Mouse (Mus musculus): ENCODE measurements around the gene Ralgapa2. TPM values are rescaled to one million over a fixed set of nuclear protein-coding genes. Genes with fewer than 3 reads are reported as not detected.

Gene Ralgapa2
- polyA plus RNA-seq, 1 experiment from 2014 or later = 4.5 TPM

- H3K27me3 ChIP-seq (ENCODE audit: control insufficient read depth, insufficient read depth, low read depth, low read length) = no peaks in the 10 kb centered on the region
- peaks cover 2% of the 10 kb centered on the region for H3K4me1 ChIP-seq (ENCODE audit: control insufficient read depth, low read depth, low read length)
- peak; percentile 35; the same call in 1 of the 2 replicates for ATAC-seq (ENCODE audit: low read depth)
- H3K4me3 ChIP-seq (ENCODE audit: low read depth, low read length) = no peak overlapping the region
- no peak overlapping the region for H3K4me2 ChIP-seq (ENCODE audit: low read depth, low read length)
- H3K27ac ChIP-seq (ENCODE audit: low read length) = no peak overlapping the region
- H3K9me3 ChIP-seq (replicated peaks; ENCODE audit: control insufficient read depth, low read length) = no peaks in the 10 kb centered on the region
- H3K9ac ChIP-seq (ENCODE audit: low read depth, low read length) = no peak overlapping the region
- H3K36me3 ChIP-seq (ENCODE audit: control insufficient read depth, insufficient read depth) = no peaks in the 10 kb centered on the region
- 22% methylated on average over 8 of the region's 8 CpGs for WGBS (ENCODE audit: insufficient replicate concordance)
Observed at GRCm38 (mm10) chr2:146533118-146533949, 21.2 kb upstream of the Ralgapa2 start.

- Histone ChIP-seq H3K4me3 (ENCODE audit: low read depth, low read length) (no peak overlapping the region), H3K27ac (ENCODE audit: low read length) (no peak overlapping the region), H3K4me1 (ENCODE audit: control insufficient read depth, low read depth, low read length) (peaks cover 2% of the 10 kb centered on the region), H3K36me3 (ENCODE audit: control insufficient read depth, insufficient read depth) (no peaks in the 10 kb centered on the region), H3K4me2 (ENCODE audit: low read depth, low read length) (no peak overlapping the region), H3K9me3 (replicated peaks; ENCODE audit: control insufficient read depth, low read length) (no peaks in the 10 kb centered on the region), H3K27me3 (ENCODE audit: control insufficient read depth, insufficient read depth, low read depth, low read length) (no peaks in the 10 kb centered on the region), H3K9ac (ENCODE audit: low read depth, low read length) (no peak overlapping the region)
- no peak for ATAC-seq (ENCODE audit: low read depth)
- 66% methylated on average over 3 of the region's 3 CpGs for WGBS (ENCODE audit: insufficient replicate concordance)
Observed at GRCm38 (mm10) chr2:146532493-146532892, 20.3 kb upstream of the Ralgapa2 start.

GRCm38 (mm10) chr2:146525483-146525882 lies 13.3 kb upstream of the Ralgapa2 start:
- 8% methylated on average over 2 of the region's 2 CpGs for WGBS (ENCODE audit: insufficient replicate concordance)
- Histone ChIP-seq H3K36me3 (ENCODE audit: control insufficient read depth, insufficient read depth) (no peaks in the 10 kb centered on the region), H3K4me3 (ENCODE audit: low read depth, low read length) (no peak overlapping the region), H3K27ac (ENCODE audit: low read length) (no peak overlapping the region), H3K27me3 (ENCODE audit: control insufficient read depth, insufficient read depth, low read depth, low read length) (no peaks in the 10 kb centered on the region), H3K4me1 (ENCODE audit: control insufficient read depth, low read depth, low read length) (no peaks in the 10 kb centered on the region), H3K4me2 (ENCODE audit: low read depth, low read length) (no peak overlapping the region), H3K9ac (ENCODE audit: low read depth, low read length) (no peak overlapping the region), H3K9me3 (replicated peaks; ENCODE audit: control insufficient read depth, low read length) (no peaks in the 10 kb centered on the region)
- ATAC-seq (ENCODE audit: low read depth) = no peak

- Histone ChIP-seq H3K36me3 (ENCODE audit: control insufficient read depth, insufficient read depth) (no peaks in the 10 kb centered on the region), H3K27ac (ENCODE audit: low read length) (0 out of 2 replicates have a peak overlapping the region, but pooled peaks have one; percentile 2), H3K4me1 (ENCODE audit: control insufficient read depth, low read depth, low read length) (no peaks in the 10 kb centered on the region), H3K4me3 (ENCODE audit: low read depth, low read length) (no peak overlapping the region), H3K9ac (ENCODE audit: low read depth, low read length) (no peak overlapping the region), H3K27me3 (ENCODE audit: control insufficient read depth, insufficient read depth, low read depth, low read length) (no peaks in the 10 kb centered on the region), H3K9me3 (replicated peaks; ENCODE audit: control insufficient read depth, low read length) (no peaks in the 10 kb centered on the region), H3K4me2 (ENCODE audit: low read depth, low read length) (no peak overlapping the region)
- WGBS (ENCODE audit: insufficient replicate concordance) = 53% methylated on average over 4 of the region's 4 CpGs
- peak; percentile 89 for ATAC-seq (ENCODE audit: low read depth)
Observed at GRCm38 (mm10) chr2:146524685-146525415, 12.7 kb upstream of the Ralgapa2 start.

- Histone ChIP-seq H3K27me3 (ENCODE audit: control insufficient read depth, insufficient read depth, low read depth, low read length) (no peaks in the 10 kb centered on the region), H3K36me3 (ENCODE audit: control insufficient read depth, insufficient read depth) (no peaks in the 10 kb centered on the region), H3K4me3 (ENCODE audit: low read depth, low read length) (no peak overlapping the region), H3K9me3 (replicated peaks; ENCODE audit: control insufficient read depth, low read length) (no peaks in the 10 kb centered on the region), H3K4me2 (ENCODE audit: low read depth, low read length) (no peak overlapping the region), H3K9ac (ENCODE audit: low read depth, low read length) (no peak overlapping the region), H3K4me1 (ENCODE audit: control insufficient read depth, low read depth, low read length) (peaks cover 5% of the 10 kb centered on the region), H3K27ac (ENCODE audit: low read length) (no peak overlapping the region)
- WGBS (ENCODE audit: insufficient replicate concordance) = 53% methylated on average over 2 of the region's 2 CpGs
- ATAC-seq (ENCODE audit: low read depth) = no peak
Observed at GRCm38 (mm10) chr2:146516894-146517293, 4.8 kb upstream of the Ralgapa2 start.

- Histone ChIP-seq H3K27me3 (ENCODE audit: control insufficient read depth, insufficient read depth, low read depth, low read length) (no peaks in the 10 kb centered on the region), H3K4me2 (ENCODE audit: low read depth, low read length) (no peak overlapping the region), H3K4me1 (ENCODE audit: control insufficient read depth, low read depth, low read length) (peaks cover 13% of the 10 kb centered on the region), H3K9me3 (replicated peaks; ENCODE audit: control insufficient read depth, low read length) (no peaks in the 10 kb centered on the region), H3K27ac (ENCODE audit: low read length) (no peak overlapping the region), H3K9ac (ENCODE audit: low read depth, low read length) (no peak overlapping the region), H3K36me3 (ENCODE audit: control insufficient read depth, insufficient read depth) (no peaks in the 10 kb centered on the region), H3K4me3 (ENCODE audit: low read depth, low read length) (no peak overlapping the region)
- no peak for ATAC-seq (ENCODE audit: low read depth)
- WGBS (ENCODE audit: insufficient replicate concordance) = 72% methylated on average over 2 of the region's 2 CpGs
Observed at GRCm38 (mm10) chr2:146515081-146515480, 2.9 kb upstream of the Ralgapa2 start.

GRCm38 (mm10) chr2:146512581-146512920 lies 407 bp upstream of the Ralgapa2 start:
- Histone ChIP-seq H3K4me3 (ENCODE audit: low read depth, low read length) (peak overlapping the region; percentile 90; the same call in 1 of the 2 replicates), H3K27me3 (ENCODE audit: control insufficient read depth, insufficient read depth, low read depth, low read length) (no peaks in the 10 kb centered on the region), H3K4me2 (ENCODE audit: low read depth, low read length) (peak overlapping the region; percentile 62), H3K36me3 (ENCODE audit: control insufficient read depth, insufficient read depth) (no peaks in the 10 kb centered on the region), H3K4me1 (ENCODE audit: control insufficient read depth, low read depth, low read length) (peaks cover 13% of the 10 kb centered on the region), H3K27ac (ENCODE audit: low read length) (peak overlapping the region; percentile 14; the same call in 1 of the 2 replicates), H3K9ac (ENCODE audit: low read depth, low read length) (peak overlapping the region; percentile 37; the same call in 1 of the 2 replicates), H3K9me3 (replicated peaks; ENCODE audit: control insufficient read depth, low read length) (no peaks in the 10 kb centered on the region)
- WGBS (ENCODE audit: insufficient replicate concordance) = 59% methylated on average over 2 of the region's 2 CpGs
- no peak for ATAC-seq (ENCODE audit: low read depth)

GRCm38 (mm10) chr2:146511401-146511865 lies 711 bp downstream of the Ralgapa2 start:
- Histone ChIP-seq H3K36me3 (ENCODE audit: control insufficient read depth, insufficient read depth) (no peaks in the 10 kb centered on the region), H3K4me2 (ENCODE audit: low read depth, low read length) (peak overlapping the region; percentile 94), H3K9ac (ENCODE audit: low read depth, low read length) (peak overlapping the region; percentile 90), H3K9me3 (replicated peaks; ENCODE audit: control insufficient read depth, low read length) (no peaks in the 10 kb centered on the region), H3K4me1 (ENCODE audit: control insufficient read depth, low read depth, low read length) (peaks cover 13% of the 10 kb centered on the region), H3K27ac (ENCODE audit: low read length) (peak overlapping the region; percentile 74), H3K27me3 (ENCODE audit: control insufficient read depth, insufficient read depth, low read depth, low read length) (no peaks in the 10 kb centered on the region), H3K4me3 (ENCODE audit: low read depth, low read length) (peak overlapping the region; percentile 90)
- ATAC-seq (ENCODE audit: low read depth) = peak; percentile 6
- under 1% methylated on average over 22 of the region's 22 CpGs for WGBS (ENCODE audit: insufficient replicate concordance)

- Histone ChIP-seq H3K27ac (ENCODE audit: low read length) (peak overlapping the region; percentile 45; the same call in 1 of the 2 replicates), H3K4me2 (ENCODE audit: low read depth, low read length) (peak overlapping the region; percentile 94)
- WGBS (ENCODE audit: insufficient replicate concordance) = 0% methylated on average over 1 of the region's 1 CpGs
Observed at GRCm38 (mm10) chr2:146510780-146511179, 1.4 kb downstream of the Ralgapa2 start.

More at GRCm38 (mm10) chr2:146510780-146511179, 1.4 kb downstream of the Ralgapa2 start:
- H3K9me3 ChIP-seq (replicated peaks; ENCODE audit: control insufficient read depth, low read length) = no peaks in the 10 kb centered on the region
- peaks cover 13% of the 10 kb centered on the region for H3K4me1 ChIP-seq (ENCODE audit: control insufficient read depth, low read depth, low read length)
- H3K9ac ChIP-seq (ENCODE audit: low read depth, low read length) = peak overlapping the region; percentile 90
- ATAC-seq (ENCODE audit: low read depth) = no peak
- peak overlapping the region; percentile 90 for H3K4me3 ChIP-seq (ENCODE audit: low read depth, low read length)
- no peaks in the 10 kb centered on the region for H3K27me3 ChIP-seq (ENCODE audit: control insufficient read depth, insufficient read depth, low read depth, low read length)
- H3K36me3 ChIP-seq (ENCODE audit: control insufficient read depth, insufficient read depth) = no peaks in the 10 kb centered on the region
